Mouse (Mus musculus) adrenal gland, postnatal 14 days (tissue): ENCODE measurements at regions not wholly inside any gene's neighbourhood (a gene's known extent, or its start where the extent isn't known, plus 50 kb on each side); places are given as distances from the start of the nearest gene placed in this dataset.

Experiments used
- DNase-seq: peaks from one replicate; pipeline ENCODE4 v3.0.0; 2021; ENCODE audit warnings: mixed read lengths

DNA sequence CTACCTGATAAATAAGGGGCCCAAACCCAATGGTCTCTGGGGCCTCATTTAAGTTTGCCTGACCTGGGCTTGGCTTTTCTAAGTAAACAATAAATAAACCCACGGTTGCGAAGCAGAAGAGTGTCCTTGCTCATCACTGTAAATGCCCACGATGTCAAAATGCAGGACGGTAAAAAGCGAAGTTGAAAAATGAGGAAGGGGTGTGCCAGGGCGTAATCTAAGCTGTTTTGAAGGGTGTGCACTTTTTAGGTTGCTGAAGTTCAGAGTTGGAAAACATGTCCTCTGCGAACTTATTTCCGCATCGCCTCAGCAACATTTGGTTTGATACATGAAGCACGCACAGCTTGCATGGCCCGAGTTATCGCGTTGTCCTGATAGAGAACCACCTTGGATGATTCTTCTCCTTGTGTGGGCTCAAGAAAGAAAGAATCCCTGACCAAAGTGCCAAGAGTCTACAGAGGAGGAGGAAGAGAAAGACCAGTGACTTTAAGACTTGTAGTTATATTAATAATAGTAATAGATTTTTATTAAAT, 119.0 kb upstream of the Zeb2 start:
- DNase-seq, result no peak

GRCm38 (mm10) chr2:45234148-45234547, 117.0 kb upstream of the Zeb2 start:
- DNase-seq, result no peak

DNA sequence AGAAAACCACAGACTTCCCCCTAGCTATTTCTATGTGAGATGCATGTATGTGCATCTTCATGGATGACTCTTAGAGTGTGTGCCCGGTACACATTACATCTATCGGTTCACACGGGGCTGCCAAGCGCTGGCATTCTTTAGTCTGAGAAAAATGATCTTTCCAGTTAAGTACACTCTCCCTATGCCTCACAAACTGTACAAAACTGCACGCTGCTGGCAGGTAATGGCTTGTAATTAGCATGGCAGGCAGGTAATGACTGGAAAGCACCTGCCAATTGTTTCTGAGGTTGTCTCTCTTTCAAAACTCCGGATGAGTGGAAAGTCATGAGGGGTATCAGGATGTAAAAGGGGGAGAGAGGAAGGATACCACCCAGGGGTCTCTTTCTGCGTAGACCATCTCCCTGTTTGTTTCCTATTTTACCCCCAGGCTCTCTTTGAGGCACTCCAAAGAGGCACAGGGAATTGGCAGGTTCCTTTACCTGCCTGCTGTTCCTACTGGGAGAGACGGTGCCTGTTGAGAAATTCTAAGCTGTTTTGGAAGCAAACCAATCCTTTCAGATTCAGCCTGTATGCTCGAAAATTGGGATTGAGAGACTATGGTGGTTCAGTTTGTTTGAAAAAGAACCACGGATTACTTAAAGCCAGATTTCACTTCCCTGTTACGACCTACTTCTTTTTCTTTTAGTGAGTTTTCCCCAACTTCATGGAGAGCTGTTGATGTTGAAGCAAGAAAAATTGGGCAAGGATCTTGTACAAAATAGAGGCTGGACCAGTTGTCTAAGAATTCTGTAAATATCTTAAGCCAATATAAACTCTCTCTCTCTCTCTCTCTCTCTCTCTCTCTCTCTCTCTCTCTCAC, 113.4 kb upstream of the Zeb2 start:
- no peak for DNase-seq

DNA sequence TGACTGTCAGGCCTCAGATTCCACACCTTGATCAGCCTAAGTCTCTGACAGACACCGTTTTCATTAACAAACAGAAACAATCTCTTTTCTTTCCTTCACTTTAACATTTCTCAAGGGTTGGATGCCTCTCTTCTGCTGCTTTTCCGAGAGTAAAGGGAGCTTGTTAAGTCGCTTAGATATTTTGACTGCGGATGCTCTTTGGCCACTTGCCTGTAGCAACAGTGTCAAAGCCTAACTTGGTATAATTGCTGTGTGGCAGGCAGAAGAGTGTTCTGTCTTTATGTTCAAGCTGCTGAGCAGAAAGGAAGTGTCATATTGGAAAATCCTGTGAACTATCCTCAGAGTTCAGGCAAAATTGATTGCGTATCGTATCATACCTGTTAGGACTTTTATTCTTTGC, 112.3 kb upstream of the Zeb2 start:
- no peak for DNase-seq

DNA sequence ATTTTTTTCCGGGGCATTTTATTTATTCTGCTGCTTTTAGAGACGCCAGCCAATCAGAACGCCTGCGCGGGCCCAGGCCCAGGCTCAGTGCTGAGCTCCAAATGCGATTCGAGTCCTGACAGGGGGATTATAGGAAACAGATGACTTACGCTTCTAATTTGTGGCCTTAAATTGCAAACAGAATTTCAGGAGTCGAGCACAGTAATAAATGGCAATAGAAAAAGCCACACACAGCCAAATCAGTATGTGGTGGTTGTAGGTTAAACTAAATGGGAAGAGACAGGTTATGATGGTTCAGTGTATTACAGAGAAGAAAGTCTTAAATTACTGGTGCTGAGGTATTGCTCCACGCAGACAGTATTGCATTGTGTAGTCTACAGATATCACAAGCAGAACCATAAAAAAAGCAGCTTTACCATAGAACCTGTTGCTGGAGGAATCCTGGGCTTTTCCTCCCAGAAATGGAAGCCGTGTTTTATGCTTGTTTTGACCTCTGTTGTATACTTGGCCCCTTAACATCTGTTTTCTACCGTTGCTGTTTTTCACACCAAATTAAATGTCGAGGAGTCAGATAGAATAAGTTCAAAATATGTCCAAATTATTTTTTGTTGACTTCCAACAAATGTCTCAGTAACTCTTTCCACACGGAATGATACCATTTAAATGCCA, 110.2 kb upstream of the Zeb2 start:
- no peak for DNase-seq

DNA sequence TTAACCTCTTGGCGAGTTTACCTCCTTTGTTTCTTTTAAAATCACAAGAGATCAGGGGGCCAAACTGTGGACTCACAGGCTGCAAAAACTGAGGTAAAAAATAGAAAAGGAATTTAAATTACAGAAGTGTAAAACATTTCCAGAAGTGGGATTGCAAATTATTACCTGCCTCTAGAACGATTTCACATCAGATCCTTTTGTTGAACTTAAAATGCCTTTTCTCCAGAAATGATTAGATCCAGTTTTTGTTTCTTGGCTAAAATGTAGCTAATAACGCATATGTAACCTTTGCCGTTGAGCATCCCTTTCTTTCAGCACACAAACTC, 108.8 kb upstream of the Zeb2 start:
- DNase-seq, result no peak

GRCm38 (mm10) chr2:45225364-45226044, 108.3 kb upstream of the Zeb2 start:
- no peak for DNase-seq

DNA sequence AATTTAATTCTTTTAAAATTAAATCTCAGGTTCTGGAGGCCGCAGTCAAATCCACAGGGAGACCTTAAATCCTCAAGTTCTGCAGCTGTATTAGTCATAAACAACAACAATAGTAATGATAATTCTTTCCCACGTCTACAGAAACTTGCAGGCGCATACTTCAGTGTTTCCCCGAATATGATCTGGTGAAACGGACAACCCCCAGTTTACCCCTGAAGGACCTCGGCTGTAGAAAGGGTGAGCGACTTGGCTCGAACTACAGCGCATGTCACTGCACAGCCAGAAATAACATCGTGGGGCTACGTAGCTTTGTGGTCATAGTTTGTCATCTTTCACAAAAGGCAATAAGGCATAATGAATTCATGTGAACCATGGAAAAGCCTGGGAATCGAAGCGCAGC, 105.0 kb upstream of the Zeb2 start:
- no peak for DNase-seq

- no peak for DNase-seq
Measured at GRCm38 (mm10) chr2:45219851-45220250, 102.7 kb upstream of the Zeb2 start.

- no peak for DNase-seq
Measured at GRCm38 (mm10) chr2:45212833-45213232, 95.6 kb upstream of the Zeb2 start.

DNA sequence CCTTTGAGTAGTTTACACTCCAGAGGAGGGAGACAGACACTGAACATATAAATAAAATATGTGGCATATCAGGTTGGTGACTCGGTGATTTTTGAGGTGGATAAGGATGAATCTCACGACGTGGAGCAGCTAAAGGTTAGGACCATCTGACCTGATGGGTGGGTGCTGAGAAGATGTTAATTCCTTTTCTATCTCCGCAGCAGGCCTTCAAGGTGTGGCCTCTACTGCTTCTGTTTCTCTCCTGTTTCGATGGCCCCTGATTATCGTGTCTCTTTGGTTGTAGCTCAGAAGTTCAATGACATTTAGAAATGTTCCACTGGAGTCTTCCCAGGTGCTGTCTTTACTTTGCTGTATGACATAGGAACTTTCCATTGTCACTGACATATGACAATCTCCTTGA, 91.3 kb upstream of the Zeb2 start:
- no peak for DNase-seq

GRCm38 (mm10) chr2:45205756-45206155, 88.6 kb upstream of the Zeb2 start:
- DNase-seq, result no peak

- DNase-seq, result no peak
Measured at GRCm38 (mm10) chr2:45205211-45205610, 88.0 kb upstream of the Zeb2 start.

DNA sequence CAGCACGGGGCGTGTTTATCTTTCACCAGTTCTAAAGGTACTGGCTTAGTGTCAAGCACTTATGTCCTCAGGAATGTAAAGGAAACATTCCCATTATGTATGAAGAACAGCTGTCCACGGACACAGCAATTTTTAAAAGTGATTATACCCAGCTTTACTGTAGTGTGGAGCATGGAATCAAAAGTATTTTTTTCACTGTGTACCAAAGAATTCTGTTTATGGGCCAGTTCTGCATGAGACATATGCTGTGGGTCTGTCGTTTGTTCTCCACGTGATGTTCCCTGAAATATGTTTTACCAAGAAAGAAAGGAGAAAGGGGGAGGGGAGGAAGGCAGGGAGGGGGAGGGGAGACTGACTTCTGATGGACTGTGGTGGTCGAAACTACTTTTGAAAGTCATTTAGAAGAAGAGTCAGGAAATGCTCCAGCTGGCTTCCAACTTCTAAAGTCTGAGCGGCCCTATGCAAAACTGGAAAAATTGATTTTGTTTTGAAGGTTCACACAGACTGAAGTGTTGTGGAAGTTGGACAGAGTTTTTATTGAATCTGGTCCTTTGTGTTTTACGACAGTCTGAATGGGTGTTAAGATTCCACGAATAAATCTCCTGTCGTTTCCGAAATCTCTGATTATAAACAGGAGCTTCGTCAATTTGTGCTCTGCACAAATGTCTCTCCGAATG, 80.9 kb upstream of the Zeb2 start:
- DNase-seq, result no peak

GRCm38 (mm10) chr2:45197342-45197741, 80.1 kb upstream of the Zeb2 start:
- DNase-seq, result no peak

DNA sequence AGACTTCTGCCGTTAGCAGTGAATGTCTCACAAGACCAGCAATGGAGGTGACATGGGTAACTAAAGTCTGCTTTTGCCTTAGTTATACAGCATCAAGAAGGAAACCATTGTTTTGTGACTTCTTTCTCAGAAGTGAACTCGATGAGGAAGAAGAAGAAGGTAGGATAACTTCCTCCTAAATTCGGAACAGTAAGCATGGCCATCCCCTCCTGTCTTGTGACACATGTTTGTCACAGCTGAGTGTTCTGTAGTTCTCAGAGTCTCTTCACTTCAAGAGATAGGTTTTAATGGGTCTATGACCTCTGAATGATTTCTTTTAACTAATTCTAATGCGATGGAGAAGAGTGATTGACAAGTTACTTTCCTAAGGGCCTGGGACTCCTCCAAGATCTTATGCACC, 79.3 kb upstream of the Zeb2 start:
- DNase-seq, result no peak

- no peak for DNase-seq
Measured at GRCm38 (mm10) chr2:45194335-45194734, 77.1 kb upstream of the Zeb2 start.

- no peak for DNase-seq
Measured at GRCm38 (mm10) chr2:45185621-45185999, 68.4 kb upstream of the Zeb2 start.

DNA sequence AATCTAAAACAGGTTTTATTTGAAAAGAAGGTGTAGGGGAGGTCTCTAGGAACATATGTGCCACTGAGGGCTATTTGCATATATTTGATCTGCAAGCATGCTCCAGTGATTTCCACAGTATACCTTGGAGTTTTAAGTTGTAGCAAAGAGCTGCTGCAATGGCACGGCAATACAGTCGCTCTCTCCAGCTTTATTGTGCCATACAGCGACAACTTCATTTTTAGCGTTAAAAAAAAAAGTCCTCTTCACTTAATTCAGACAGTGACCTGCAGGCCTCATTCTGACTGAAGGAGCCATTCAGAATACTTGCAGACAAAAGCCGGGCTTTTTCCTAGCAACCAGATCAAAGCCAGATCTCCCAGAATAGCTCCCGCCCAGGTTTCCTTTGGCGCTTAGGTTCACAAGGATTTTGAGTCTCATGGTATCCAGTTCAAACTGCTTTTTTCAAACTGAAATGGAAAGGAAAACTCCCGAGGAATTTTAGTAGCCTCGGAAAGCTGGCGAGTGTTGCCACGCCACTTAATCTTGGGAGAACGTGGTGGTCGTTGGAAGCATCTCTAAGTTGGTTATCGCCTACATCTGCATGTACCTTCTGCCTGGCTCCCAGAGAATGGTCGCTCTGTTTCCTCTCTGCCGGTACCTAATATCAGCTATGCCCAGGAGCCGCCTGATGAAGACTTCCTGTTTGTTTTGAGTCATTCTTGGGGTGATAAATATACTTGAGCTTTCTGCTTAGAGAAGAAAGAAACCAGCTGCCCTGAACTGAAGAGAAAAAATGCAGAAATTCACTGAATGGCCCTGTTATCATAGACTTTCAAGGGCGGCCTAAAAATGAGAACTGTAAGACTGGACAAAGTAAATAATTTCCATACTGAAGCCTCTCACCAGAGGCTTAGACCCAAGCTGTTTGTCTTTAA, 67.8 kb upstream of the Zeb2 start:
- peak; percentile 32 for DNase-seq

- DNase-seq, result no peak
Measured at GRCm38 (mm10) chr2:45184149-45184548, 67.0 kb upstream of the Zeb2 start.

DNA sequence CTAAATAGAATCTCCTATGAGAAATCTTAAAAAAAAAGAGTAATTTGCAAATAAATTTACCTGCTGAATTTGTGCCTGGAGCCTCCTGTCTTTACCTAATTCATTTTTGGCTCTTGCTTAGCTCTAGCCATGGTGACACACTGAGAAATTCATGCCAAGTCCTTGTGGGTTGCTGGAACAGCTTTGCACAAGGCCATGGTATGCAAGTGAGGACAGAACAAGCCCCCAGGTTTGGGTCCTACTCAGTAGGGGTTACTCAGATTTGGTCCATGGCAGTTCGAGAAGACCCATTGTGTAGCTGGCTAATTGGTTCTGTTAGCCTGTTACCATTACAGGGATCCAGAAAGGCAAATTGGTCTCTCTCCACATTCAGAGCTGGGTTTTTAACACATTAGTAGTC, 65.7 kb upstream of the Zeb2 start:
- peak; percentile 44 for DNase-seq

GRCm38 (mm10) chr2:45181552-45181951, 64.4 kb upstream of the Zeb2 start:
- no peak for DNase-seq
